Mouse (Mus musculus): ENCODE data around the gene Mroh2a. TPM values are rescaled to one million over a fixed set of nuclear protein-coding genes. Genes with fewer than 3 reads are reported as not detected.
A peak's percentile ranks its signal among the peaks of the same experiment; 100 is the strongest.

Mroh2a gene
- polyA plus RNA-seq, 1 experiment from 2014 or later: 1.4 TPM

DNA sequence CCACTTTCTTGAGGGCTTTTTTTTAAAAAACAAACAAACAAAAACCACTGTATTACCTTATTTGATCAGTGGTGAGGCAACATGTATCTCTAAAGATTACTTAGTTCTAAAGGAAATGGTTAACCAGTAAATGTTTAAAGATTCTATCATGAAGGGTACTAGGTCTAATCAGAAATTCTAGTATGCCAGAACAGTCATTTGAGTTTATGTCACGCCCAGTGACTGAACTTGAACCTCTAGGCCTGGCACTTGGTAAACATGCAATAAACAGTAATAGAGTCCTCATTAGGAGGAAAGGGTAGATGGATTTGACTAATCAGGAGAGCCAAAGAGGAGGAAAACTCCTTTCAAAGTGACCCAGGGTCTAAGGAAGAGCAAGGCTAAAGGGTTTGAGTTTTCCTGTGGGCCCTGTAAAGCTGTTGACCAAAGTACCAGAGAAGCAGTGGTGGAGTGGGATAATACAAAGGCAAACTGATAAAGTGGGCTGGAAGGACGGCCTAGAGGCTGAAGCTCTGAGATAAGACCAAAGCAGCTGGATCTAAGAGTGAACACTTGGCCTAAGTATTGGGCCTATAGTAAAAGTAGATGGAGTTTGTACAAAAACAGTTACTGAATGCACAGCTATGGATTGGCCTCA, 19.8 kb upstream of the Mroh2a start:
- no peaks in the 10 kb centered on the region for H3K27me3 ChIP-seq (ENCODE audit: control insufficient read depth, insufficient read depth, low read length)
- ATAC-seq (ENCODE audit: low FRiP score, low TSS enrichment): no peak
- WGBS: 82% methylated on average over 2 of the region's 2 CpGs

GRCm38 (mm10) chr1:88211812-88212211, 15.0 kb upstream of the Mroh2a start, which contains the start of gene Ugt1a1:
Ugt1a1 (plus strand) TSS chr1:88211959.
- Histone ChIP-seq H3K9ac (ENCODE audit: low read depth, low read length) (no peak within 1 kb of the TSS), H3K9me3 (ENCODE audit: control insufficient read depth, low read length) (peaks cover 52% of the 10 kb centered on the region), H3K27ac (ENCODE audit: low read depth, low read length) (no peak within 1 kb of the TSS), H3K4me2 (replicated peaks; ENCODE audit: low read depth, low read length) (no peak within 1 kb of the TSS), H3K4me3 (ENCODE audit: low read length) (no peak within 1 kb of the TSS), H3K27me3 (ENCODE audit: control insufficient read depth, insufficient read depth, low read length) (no peaks in the 10 kb centered on the region), H3K4me1 (ENCODE audit: control insufficient read depth, insufficient read depth, low read length) (no peaks in the 10 kb centered on the region), H3K36me3 (ENCODE audit: control insufficient read depth, insufficient read depth, low read length) (no peaks in the 10 kb centered on the region)
- 68% methylated on average over 8 of the region's 8 CpGs for WGBS
- ATAC-seq (ENCODE audit: low FRiP score, low TSS enrichment): peak; percentile 21; the same call in 1 of the 2 replicates

More for the DNA sequence above, 19.8 kb upstream of the Mroh2a start:
- no peaks in the 10 kb centered on the region for H3K36me3 ChIP-seq (ENCODE audit: control insufficient read depth, insufficient read depth, low read length)
- H3K27ac ChIP-seq (ENCODE audit: low read depth, low read length): no peak overlapping the region
- peaks cover 8% of the 10 kb centered on the region for H3K9me3 ChIP-seq (ENCODE audit: control insufficient read depth, low read length)
- H3K4me1 ChIP-seq (ENCODE audit: control insufficient read depth, insufficient read depth, low read length): no peaks in the 10 kb centered on the region
- no peak overlapping the region for H3K9ac ChIP-seq (ENCODE audit: low read depth, low read length)
- H3K4me3 ChIP-seq (ENCODE audit: low read length): no peak overlapping the region
- no peak overlapping the region for H3K4me2 ChIP-seq (replicated peaks; ENCODE audit: low read depth, low read length)

GRCm38 (mm10) chr1:88212341-88213045, 14.3 kb upstream of the Mroh2a start:
- H3K9ac ChIP-seq (ENCODE audit: low read depth, low read length): no peak overlapping the region
- no peak overlapping the region for H3K4me3 ChIP-seq (ENCODE audit: low read length)
- H3K9me3 ChIP-seq (ENCODE audit: control insufficient read depth, low read length): peaks cover 58% of the 10 kb centered on the region
- H3K27ac ChIP-seq (ENCODE audit: low read depth, low read length): no peak overlapping the region
- WGBS: 61% methylated on average over 8 of the region's 8 CpGs
- no peaks in the 10 kb centered on the region for H3K27me3 ChIP-seq (ENCODE audit: control insufficient read depth, insufficient read depth, low read length)
- H3K4me1 ChIP-seq (ENCODE audit: control insufficient read depth, insufficient read depth, low read length): no peaks in the 10 kb centered on the region
- peak; percentile 40; the same call in 1 of the 2 replicates for ATAC-seq (ENCODE audit: low FRiP score, low TSS enrichment)
- H3K36me3 ChIP-seq (ENCODE audit: control insufficient read depth, insufficient read depth, low read length): no peaks in the 10 kb centered on the region
- H3K4me2 ChIP-seq (replicated peaks; ENCODE audit: low read depth, low read length): no peak overlapping the region

- WGBS: 84% methylated on average over 1 of the region's 1 CpGs
- no peak for ATAC-seq (ENCODE audit: low FRiP score, low TSS enrichment)
- Histone ChIP-seq H3K27me3 (ENCODE audit: control insufficient read depth, insufficient read depth, low read length) (no peaks in the 10 kb centered on the region), H3K27ac (ENCODE audit: low read depth, low read length) (no peak overlapping the region), H3K36me3 (ENCODE audit: control insufficient read depth, insufficient read depth, low read length) (no peaks in the 10 kb centered on the region), H3K9me3 (ENCODE audit: control insufficient read depth, low read length) (peaks cover 60% of the 10 kb centered on the region), H3K4me1 (ENCODE audit: control insufficient read depth, insufficient read depth, low read length) (no peaks in the 10 kb centered on the region), H3K4me3 (ENCODE audit: low read length) (no peak overlapping the region), H3K4me2 (replicated peaks; ENCODE audit: low read depth, low read length) (no peak overlapping the region), H3K9ac (ENCODE audit: low read depth, low read length) (no peak overlapping the region)
Measured at GRCm38 (mm10) chr1:88213061-88213460, 13.7 kb upstream of the Mroh2a start.

DNA sequence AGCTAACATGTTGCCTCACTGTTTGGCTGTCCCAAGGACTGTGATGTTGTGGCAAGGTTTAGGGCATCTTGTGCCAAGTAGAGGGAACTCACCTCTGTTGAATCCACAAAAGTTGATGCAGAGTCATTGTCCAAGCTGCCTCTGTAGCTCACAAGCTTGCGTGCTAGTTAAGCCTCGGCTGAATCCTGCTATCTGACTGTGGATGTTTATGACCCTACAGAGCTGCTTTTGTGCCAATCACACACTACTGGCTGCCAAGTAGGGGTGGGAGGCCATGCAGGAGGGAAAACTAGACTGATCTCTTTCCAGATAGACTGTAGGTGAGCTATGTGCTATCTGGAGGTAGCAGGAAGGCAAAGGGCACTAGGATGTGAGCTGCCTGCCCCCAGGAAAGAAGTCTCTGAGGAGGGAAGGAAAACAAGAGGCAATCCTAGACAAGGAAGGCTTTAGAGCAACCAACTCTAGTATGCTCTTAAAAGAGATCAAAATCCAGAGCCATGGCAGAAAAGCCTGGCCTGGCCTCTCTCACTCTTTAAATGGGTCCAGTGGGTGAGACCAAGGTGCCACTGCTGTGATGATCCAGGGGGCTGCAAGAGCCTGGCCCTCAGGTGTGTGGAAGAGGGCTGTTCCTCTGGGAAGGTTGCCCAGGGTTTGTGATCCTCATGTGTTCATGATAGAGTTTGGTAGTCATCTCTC, 12.9 kb upstream of the Mroh2a start:
- H3K4me2 ChIP-seq (replicated peaks; ENCODE audit: low read depth, low read length): no peak overlapping the region
- H3K4me1 ChIP-seq (ENCODE audit: control insufficient read depth, insufficient read depth, low read length): no peaks in the 10 kb centered on the region
- peaks cover 60% of the 10 kb centered on the region for H3K9me3 ChIP-seq (ENCODE audit: control insufficient read depth, low read length)
- no peaks in the 10 kb centered on the region for H3K27me3 ChIP-seq (ENCODE audit: control insufficient read depth, insufficient read depth, low read length)
- H3K36me3 ChIP-seq (ENCODE audit: control insufficient read depth, insufficient read depth, low read length): no peaks in the 10 kb centered on the region
- 76% methylated on average over 2 of the region's 2 CpGs for WGBS
- H3K9ac ChIP-seq (ENCODE audit: low read depth, low read length): no peak overlapping the region
- no peak overlapping the region for H3K27ac ChIP-seq (ENCODE audit: low read depth, low read length)
- ATAC-seq (ENCODE audit: low FRiP score, low TSS enrichment): no peak
- no peak overlapping the region for H3K4me3 ChIP-seq (ENCODE audit: low read length)

DNA sequence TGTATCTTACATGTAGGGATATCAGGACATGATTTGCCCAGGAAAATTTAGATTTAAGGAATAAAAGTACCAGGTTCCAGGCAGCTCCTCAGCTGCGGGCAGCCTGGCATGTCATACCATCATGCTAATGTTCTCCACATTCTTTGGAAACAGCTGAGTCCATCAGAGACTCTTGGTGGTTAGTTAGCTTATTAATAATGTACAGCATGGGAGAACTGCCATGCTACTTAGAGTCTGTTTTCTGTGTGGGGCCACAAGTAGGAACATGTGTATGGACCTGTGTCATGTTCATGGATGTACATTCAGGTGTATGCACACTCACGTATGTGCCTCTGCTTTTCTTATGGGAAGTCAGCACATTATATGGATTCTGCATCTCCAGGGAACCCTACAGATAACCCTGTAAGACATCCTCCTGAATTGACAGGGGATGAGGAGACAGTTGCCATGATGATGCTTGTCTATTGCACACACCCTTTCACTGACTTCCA, 12.3 kb upstream of the Mroh2a start:
- Histone ChIP-seq H3K4me2 (replicated peaks; ENCODE audit: low read depth, low read length) (no peak overlapping the region), H3K27ac (ENCODE audit: low read depth, low read length) (no peak overlapping the region), H3K27me3 (ENCODE audit: control insufficient read depth, insufficient read depth, low read length) (no peaks in the 10 kb centered on the region), H3K36me3 (ENCODE audit: control insufficient read depth, insufficient read depth, low read length) (no peaks in the 10 kb centered on the region), H3K4me3 (ENCODE audit: low read length) (no peak overlapping the region), H3K4me1 (ENCODE audit: control insufficient read depth, insufficient read depth, low read length) (no peaks in the 10 kb centered on the region), H3K9ac (ENCODE audit: low read depth, low read length) (no peak overlapping the region), H3K9me3 (ENCODE audit: control insufficient read depth, low read length) (peaks cover 60% of the 10 kb centered on the region)
- no peak for ATAC-seq (ENCODE audit: low FRiP score, low TSS enrichment)
- 83% methylated on average over 2 of the region's 2 CpGs for WGBS

GRCm38 (mm10) chr1:88215466-88216380, 11.1 kb upstream of the Mroh2a start:
- ATAC-seq (ENCODE audit: low FRiP score, low TSS enrichment): no peak
- Histone ChIP-seq H3K27me3 (ENCODE audit: control insufficient read depth, insufficient read depth, low read length) (no peaks in the 10 kb centered on the region), H3K4me2 (replicated peaks; ENCODE audit: low read depth, low read length) (no peak overlapping the region), H3K27ac (ENCODE audit: low read depth, low read length) (no peak overlapping the region), H3K9ac (ENCODE audit: low read depth, low read length) (no peak overlapping the region), H3K4me1 (ENCODE audit: control insufficient read depth, insufficient read depth, low read length) (no peaks in the 10 kb centered on the region), H3K4me3 (ENCODE audit: low read length) (no peak overlapping the region), H3K9me3 (ENCODE audit: control insufficient read depth, low read length) (peaks cover 60% of the 10 kb centered on the region), H3K36me3 (ENCODE audit: control insufficient read depth, insufficient read depth, low read length) (no peaks in the 10 kb centered on the region)
- WGBS: 73% methylated on average over 10 of the region's 10 CpGs

- no peaks in the 10 kb centered on the region for H3K36me3 ChIP-seq (ENCODE audit: control insufficient read depth, insufficient read depth, low read length)
- peaks cover 57% of the 10 kb centered on the region for H3K9me3 ChIP-seq (ENCODE audit: control insufficient read depth, low read length)
- WGBS: 60% methylated on average over 2 of the region's 2 CpGs
- no peaks in the 10 kb centered on the region for H3K4me1 ChIP-seq (ENCODE audit: control insufficient read depth, insufficient read depth, low read length)
- H3K27me3 ChIP-seq (ENCODE audit: control insufficient read depth, insufficient read depth, low read length): no peaks in the 10 kb centered on the region
- no peak for ATAC-seq (ENCODE audit: low FRiP score, low TSS enrichment)
- no peak overlapping the region for H3K4me2 ChIP-seq (replicated peaks; ENCODE audit: low read depth, low read length)
- no peak overlapping the region for H3K4me3 ChIP-seq (ENCODE audit: low read length)
- no peak overlapping the region for H3K9ac ChIP-seq (ENCODE audit: low read depth, low read length)
- H3K27ac ChIP-seq (ENCODE audit: low read depth, low read length): no peak overlapping the region
Measured at GRCm38 (mm10) chr1:88216551-88216950, 10.2 kb upstream of the Mroh2a start.
